Mouse (Mus musculus): ENCODE results near the gene Atp6v1c2. TPM values are rescaled to one million over a fixed set of nuclear protein-coding genes. Genes with fewer than 3 reads are reported as not detected.

The Atp6v1c2 gene
- total and polyA plus RNA-seq, 3 experiments = 0.19 to 0.42 TPM; not detected in 1

DNA sequence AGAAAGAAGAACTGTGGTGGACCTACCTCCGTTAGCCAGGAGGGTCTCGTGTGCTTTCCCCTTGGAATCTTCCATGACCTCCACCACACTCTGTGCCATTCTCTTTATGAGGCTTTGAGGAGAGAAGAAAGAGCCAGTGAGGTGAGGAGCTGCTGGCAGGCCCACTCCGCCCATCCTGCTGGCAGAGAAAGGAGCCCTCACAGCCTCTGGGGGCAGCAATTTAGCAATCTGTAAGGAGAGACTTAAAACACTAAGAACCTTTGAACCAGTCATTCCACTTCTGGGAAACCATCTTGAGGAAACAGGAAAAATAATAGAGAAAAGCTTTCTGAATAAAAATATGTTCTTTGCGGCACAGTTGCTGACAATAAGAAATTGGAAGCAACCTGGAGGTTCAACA is 20.9 kb downstream of the Atp6v1c2 start:
- TF ChIP-seq RCOR1 (conservative IDR thresholded peaks at IDR 0.05; ENCODE audit: low read depth, low read length) = no peak
- no peak for TF ChIP-seq BHLHE40 (IDR thresholded peaks at IDR 0.05; ENCODE audit: low read depth, low read length)
- no peak for TF ChIP-seq JUN (IDR thresholded peaks at IDR 0.05; ENCODE audit: insufficient read depth, low read depth, low read length)
- TF ChIP-seq JUND (conservative IDR thresholded peaks at IDR 0.05; ENCODE audit: low read depth, low read length) = no peak
- no peak for TF ChIP-seq ZC3H11A (IDR thresholded peaks at IDR 0.05; ENCODE audit: low read depth, low read length)
- TF ChIP-seq MAZ (IDR thresholded peaks at IDR 0.05; ENCODE audit: low read depth, low read length) = no peak
- TF ChIP-seq CHD2 (IDR thresholded peaks at IDR 0.05; ENCODE audit: low read length) = no peak
- TF ChIP-seq MAX (IDR thresholded peaks at IDR 0.05; ENCODE audit: low read length) = no peak
- TF ChIP-seq ZNF384 (IDR thresholded peaks at IDR 0.05; ENCODE audit: low read depth, low read length) = no peak
- TF ChIP-seq KAT2A (IDR thresholded peaks at IDR 0.05; ENCODE audit: insufficient replicate concordance, low read length) = no peak
- TF ChIP-seq MEF2A (IDR thresholded peaks at IDR 0.05; ENCODE audit: borderline replicate concordance, low read depth, low read length) = no peak
- TF ChIP-seq MXI1 (IDR thresholded peaks at IDR 0.05; ENCODE audit: low read depth, low read length) = no peak
- TF ChIP-seq NELFE (IDR thresholded peaks at IDR 0.05; ENCODE audit: low read depth, low read length) = no peak
- TF ChIP-seq UBTF (IDR thresholded peaks at IDR 0.05; ENCODE audit: low read depth, low read length) = no peak
- TF ChIP-seq USF2 (conservative IDR thresholded peaks at IDR 0.05; ENCODE audit: low read depth, low read length) = no peak
- TF ChIP-seq CTCF (conservative IDR thresholded peaks at IDR 0.05 in 1 of 2, IDR thresholded peaks at IDR 0.05 in 1 of 2; ENCODE audit: low read depth in 2 of 2, low read length in 2 of 2) = no peak
- no peak for TF ChIP-seq ELF1 (IDR thresholded peaks at IDR 0.05; ENCODE audit: low read depth, low read length)
- TF ChIP-seq NRF1 (IDR thresholded peaks at IDR 0.05; ENCODE audit: low read depth, low read length) = no peak
- TF ChIP-seq RAD21 (IDR thresholded peaks at IDR 0.05; ENCODE audit: low read depth, low read length) = no peak
- H3K9ac ChIP-seq (ENCODE audit: insufficient read depth, low read depth) = no peak overlapping the region
- dilution Hi-C loops (cut with MboI; ENCODE audit: extremely low pct_ligation_motif_present, extremely low pct_unique_long_range_greater_than_20kb, low sequenced_read_pairs) = no loop called here
- H3K4me2 ChIP-seq (ENCODE audit: insufficient read depth, low read depth, poor library complexity, severe bottlenecking) = no peak overlapping the region
- H3K9me3 ChIP-seq (replicated peaks; ENCODE audit: low read length) = no peaks in the 10 kb centered on the region
- H3K27me3 ChIP-seq (replicated peaks) = peaks cover 7% of the 10 kb centered on the region
- H3K4me1 ChIP-seq (ENCODE audit: control insufficient read depth in 1 of 2, insufficient read depth in 2 of 2) = peaks cover 3 to 6% of the 10 kb centered on the region in 2 experiments; a peak in 2 of 4 replicates
- no peaks in the 10 kb centered on the region for H3K79me2 ChIP-seq (replicated peaks; ENCODE audit: control insufficient read depth, extremely low read depth, insufficient read depth, poor library complexity, severe bottlenecking)
- no peak for DNase-seq (ENCODE audit: extremely low read depth)
- H3K4me3 ChIP-seq (replicated peaks in 1 of 3; ENCODE audit: low read depth in 2 of 3, low read length in 2 of 3, poor library complexity in 1 of 3) = no peak overlapping the region
- H3K36me3 ChIP-seq (replicated peaks in 1 of 2; ENCODE audit: control insufficient read depth in 1 of 2, insufficient read depth in 1 of 2, low read length in 1 of 2) = no peaks in the 10 kb centered on the region
- no peak overlapping the region for H3K27ac ChIP-seq (ENCODE audit: insufficient read depth, low read depth)
- in situ Hi-C loops (cut with MboI; ENCODE audit: low pct_ligation_motif_present, low pct_unique_long_range_greater_than_20kb, low sequenced_read_pairs) = no loop called here

- H3K9me3 ChIP-seq (replicated peaks; ENCODE audit: low read length) = no peaks in the 10 kb centered on the region
- dilution Hi-C loops (cut with MboI; ENCODE audit: extremely low pct_ligation_motif_present, extremely low pct_unique_long_range_greater_than_20kb, low sequenced_read_pairs) = no loop called here
- no peak overlapping the region for H3K9ac ChIP-seq (ENCODE audit: insufficient read depth, low read depth)
- no peak overlapping the region for H3K27ac ChIP-seq (ENCODE audit: insufficient read depth, low read depth)
- in situ Hi-C loops (cut with MboI; ENCODE audit: low pct_ligation_motif_present, low pct_unique_long_range_greater_than_20kb, low sequenced_read_pairs) = no loop called here
- H3K4me2 ChIP-seq (ENCODE audit: insufficient read depth, low read depth, poor library complexity, severe bottlenecking) = no peak overlapping the region
- H3K36me3 ChIP-seq (replicated peaks in 1 of 2; ENCODE audit: control insufficient read depth in 1 of 2, insufficient read depth in 1 of 2, low read length in 1 of 2) = no peaks in the 10 kb centered on the region
- peaks cover 4% of the 10 kb centered on the region for H3K27me3 ChIP-seq (replicated peaks)
- H3K4me1 ChIP-seq (ENCODE audit: control insufficient read depth in 1 of 2, insufficient read depth in 2 of 2) = no peaks in the 10 kb centered on the region
- no peak overlapping the region for H3K4me3 ChIP-seq (replicated peaks in 1 of 3; ENCODE audit: low read depth in 2 of 3, low read length in 2 of 3, poor library complexity in 1 of 3)
- TF ChIP-seq BHLHE40 (IDR thresholded peaks at IDR 0.05; ENCODE audit: low read depth, low read length) (no peak), ZMIZ1 (IDR thresholded peaks at IDR 0.05; ENCODE audit: low read depth, low read length) (no peak), TCF12 (IDR thresholded peaks at IDR 0.05; ENCODE audit: low read depth, low read length) (no peak), ETS1 (conservative IDR thresholded peaks at IDR 0.05; ENCODE audit: low read depth, low read length) (no peak), EP300 (IDR thresholded peaks at IDR 0.05; ENCODE audit: low read length) (no peak), CHD1 (IDR thresholded peaks at IDR 0.05; ENCODE audit: low read depth, low read length) (no peak), TBP (conservative IDR thresholded peaks at IDR 0.05; ENCODE audit: low read depth, low read length) (no peak), IRF4 (IDR thresholded peaks at IDR 0.05; ENCODE audit: low read depth, low read length) (no peak), ZNF384 (IDR thresholded peaks at IDR 0.05; ENCODE audit: low read depth, low read length) (no peak), CHD2 (IDR thresholded peaks at IDR 0.05; ENCODE audit: low read length) (no peak), KAT2A (IDR thresholded peaks at IDR 0.05; ENCODE audit: insufficient replicate concordance, low read length) (no peak), JUND (conservative IDR thresholded peaks at IDR 0.05; ENCODE audit: low read depth, low read length) (no peak), RCOR1 (conservative IDR thresholded peaks at IDR 0.05; ENCODE audit: low read depth, low read length) (no peak), MYC (IDR thresholded peaks at IDR 0.05; ENCODE audit: low read depth, low read length) (no peak), SMC3 (IDR thresholded peaks at IDR 0.05; ENCODE audit: low read depth, low read length) (no peak), USF2 (conservative IDR thresholded peaks at IDR 0.05; ENCODE audit: low read depth, low read length) (no peak), E2F4 (IDR thresholded peaks at IDR 0.05; ENCODE audit: insufficient replicate concordance, low read depth, low read length) (no peak), UBTF (IDR thresholded peaks at IDR 0.05; ENCODE audit: low read depth, low read length) (no peak), PAX5 (IDR thresholded peaks at IDR 0.05; ENCODE audit: low read length) (no peak)
- no peak for DNase-seq (ENCODE audit: extremely low read depth)
- H3K79me2 ChIP-seq (replicated peaks; ENCODE audit: control insufficient read depth, extremely low read depth, insufficient read depth, poor library complexity, severe bottlenecking) = no peaks in the 10 kb centered on the region
These were observed 23.7 kb downstream of the Atp6v1c2 start for GRCm38 (mm10) chr12:17305445-17305844.

Measured in CH12.LX (cell line).